ENCODE assay signal across 16 mouse cellular contexts in the genomic region with DNA sequence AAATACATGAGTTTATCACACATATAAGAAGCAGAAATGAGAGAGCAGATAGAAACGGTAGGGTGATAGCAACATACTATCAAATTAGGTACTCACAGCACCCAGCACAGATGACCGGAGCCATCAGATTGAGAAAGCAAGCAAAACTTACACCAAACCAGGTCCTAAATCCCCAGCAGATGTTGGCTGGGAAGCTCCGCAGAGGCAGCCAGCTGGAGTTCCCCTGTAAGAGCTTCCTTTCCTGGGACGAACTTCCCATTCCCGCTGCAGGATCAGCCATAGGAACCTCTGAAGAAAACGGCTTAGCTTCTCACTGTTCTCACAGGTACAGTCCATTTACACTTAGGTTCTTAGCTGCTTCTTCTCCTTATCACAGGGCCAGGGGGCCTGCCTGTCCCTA.
"Had no signal": no experiment of that assay in that cellular context is flagged by ENCODE, and none has a peak within 500 bp of the region (broad histone marks: within the 10 kb centered on the region; RNA-seq: fewer than 3 reads in every experiment).

No protein-coding gene starts in this region.

- H3K4me2 ChIP-seq: neural tube, embryonic 13.5 days; neural tube, embryonic 15.5 days; stomach, embryonic 15.5 days had no signal

- H3K9ac ChIP-seq: neural tube, embryonic 13.5 days; neural tube, embryonic 15.5 days; stomach, embryonic 15.5 days had no signal

- H3K9me3 ChIP-seq: neural tube, embryonic 13.5 days; neural tube, embryonic 15.5 days; stomach, embryonic 15.5 days had no signal

- H3K36me3 ChIP-seq: neural tube, embryonic 13.5 days; neural tube, embryonic 15.5 days; stomach, embryonic 15.5 days had no signal

- H3K4me3 ChIP-seq: neural tube, embryonic 13.5 days; neural tube, embryonic 15.5 days; stomach, embryonic 15.5 days had no signal

- H3K27ac ChIP-seq: neural tube, embryonic 13.5 days; neural tube, embryonic 15.5 days; stomach, embryonic 15.5 days; stomach, postnatal 0 days had no signal

- H3K4me1 ChIP-seq: neural tube, embryonic 15.5 days; stomach, embryonic 15.5 days had no signal

- DNase-seq: retina, postnatal 1 day; right cerebral cortex, adult 18-20 months; right cerebral cortex, postnatal 14 days; right cerebral cortex, postnatal 25 days; right cerebral cortex, postnatal 4 days; spleen, adult 18-20 months; thymus, adult 18-20 months; thymus, adult 2 months; thymus, postnatal 14 days; thymus, postnatal 25 days; thymus, postnatal 36 days; thymus, postnatal 4 days had no signal

- H3K27me3 ChIP-seq: neural tube, embryonic 13.5 days; neural tube, embryonic 15.5 days; stomach, embryonic 15.5 days had no signal
